Mouse (Mus musculus): ENCODE measurements around the gene Ciapin1. TPM values are rescaled to one million over a fixed set of nuclear protein-coding genes. Genes with fewer than 3 reads are reported as not detected.

The Ciapin1 gene
- total RNA-seq (2014; rRNA removed) (62.5 and 72.6 TPM in 2 replicates), polyA plus RNA-seq (2015; fragmentation: Nextera tagmentation; extraction: Ambion mirVana) (139 and 144 TPM in 2 replicates)

DNA sequence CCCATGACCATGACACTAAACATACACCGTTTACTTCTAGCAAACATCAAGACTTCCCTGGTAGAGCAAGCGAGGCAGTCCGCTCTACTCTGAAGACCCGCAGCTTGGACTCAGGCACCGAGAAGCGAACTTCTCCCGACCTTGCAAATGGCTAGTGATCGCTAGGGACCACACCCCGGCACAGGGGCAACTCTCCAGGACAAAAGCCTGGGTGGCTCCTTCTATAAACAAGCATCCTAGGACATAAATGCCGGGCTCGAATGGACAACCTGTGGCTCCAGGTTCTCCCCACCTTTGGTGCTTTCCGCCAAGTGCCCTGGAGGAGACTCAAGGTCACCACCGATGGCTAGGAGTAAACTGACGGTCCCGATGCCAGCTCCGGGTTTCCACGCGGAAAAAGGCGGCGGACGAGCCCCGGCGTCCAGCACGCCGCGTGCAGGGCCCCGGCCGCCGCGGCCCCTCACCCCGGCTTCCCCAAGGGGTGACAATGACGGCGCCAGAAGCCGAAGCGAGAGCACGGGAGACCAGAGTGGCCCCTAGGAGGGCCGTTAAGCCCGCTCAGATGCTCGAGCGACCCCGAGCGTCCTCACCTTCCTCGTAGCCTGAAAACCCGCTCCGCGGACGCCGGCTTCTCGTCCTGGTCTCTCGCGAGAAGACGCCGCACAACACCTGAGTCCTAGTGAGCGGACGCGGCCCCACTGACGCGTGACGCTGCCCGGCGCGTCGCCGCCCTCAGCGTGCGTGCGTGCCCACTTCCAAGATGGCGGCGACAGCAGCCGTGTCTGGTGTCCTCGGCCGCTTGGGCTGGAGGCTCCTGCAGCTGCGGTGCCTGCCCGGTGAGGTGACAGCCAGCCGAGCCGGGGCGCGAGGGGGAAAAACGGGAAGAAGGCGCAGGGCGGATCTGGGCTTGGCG lies at the start of gene Ciapin1, which contains the start of gene Coq9:
Gene Ciapin1 (minus strand): TSS at position 697 of the 913 bp plus-strand sequence.
Gene Coq9 (plus strand): TSS at position 660 of the 913 bp plus-strand sequence.
- Histone ChIP-seq H3K36me3 (ENCODE audit: insufficient read depth, low read length) (no peaks in the 10 kb centered on the region), H3K4me1 (ENCODE audit: insufficient read depth, low read length) (peaks cover 8% of the 10 kb centered on the region), H3K9ac (replicated peaks; ENCODE audit: low read length) (peak within 1 kb of the TSS; percentile 84), H3K9me3 (ENCODE audit: low read length) (no peaks in the 10 kb centered on the region), H3K27ac (peak within 1 kb of the TSS; percentile 95), H3K4me2 (ENCODE audit: low read depth, low read length) (peak within 1 kb of the TSS; percentile 68), H3K4me3 (ENCODE audit: low read length) (peak within 1 kb of the TSS; percentile 72), H3K27me3 (ENCODE audit: insufficient read depth, low read length) (no peaks in the 10 kb centered on the region)
- peak; percentile 98 for DNase-seq (ENCODE audit: low spot score)
- ATAC-seq = peak; percentile 98
- WGBS = 1% methylated on average over 82 of the region's 82 CpGs
- no peak for TF ChIP-seq CTCF (IDR thresholded peaks at IDR 0.05; ENCODE audit: low read depth)

DNA sequence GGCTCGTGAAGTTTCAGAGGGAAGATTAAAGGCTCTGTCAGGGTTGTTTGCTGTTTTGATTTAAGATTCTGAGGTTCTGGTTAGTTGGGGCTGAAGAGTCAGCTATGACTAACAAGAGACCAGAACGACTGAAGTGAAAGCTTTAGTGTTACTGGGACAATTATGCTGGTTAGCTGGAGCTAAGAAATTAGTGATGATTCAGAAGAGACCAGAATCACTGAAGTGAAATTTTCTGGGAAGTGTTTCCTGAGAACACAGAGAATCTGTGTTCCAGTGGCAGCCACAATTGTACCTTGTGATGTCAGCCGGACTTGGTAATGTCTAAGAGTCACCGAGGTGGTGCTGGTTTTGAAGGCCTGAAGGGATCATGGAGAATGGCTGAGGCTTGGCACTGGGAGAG lies 42.6 kb upstream of the Ciapin1 start:
- H3K9ac ChIP-seq (replicated peaks; ENCODE audit: low read length) = no peak overlapping the region
- no peak overlapping the region for H3K4me3 ChIP-seq (ENCODE audit: low read length)
- ATAC-seq (no peak), DNase-seq (ENCODE audit: low spot score) (no peak)
- no peaks in the 10 kb centered on the region for H3K27me3 ChIP-seq (ENCODE audit: insufficient read depth, low read length)
- no peaks in the 10 kb centered on the region for H3K36me3 ChIP-seq (ENCODE audit: insufficient read depth, low read length)
- no peaks in the 10 kb centered on the region for H3K9me3 ChIP-seq (ENCODE audit: low read length)
- H3K4me2 ChIP-seq (ENCODE audit: low read depth, low read length) = no peak overlapping the region
- TF ChIP-seq CTCF (IDR thresholded peaks at IDR 0.05; ENCODE audit: low read depth) = no peak
- H3K27ac ChIP-seq = no peak overlapping the region
- WGBS = 78% methylated on average over 4 of the region's 4 CpGs
- 0 out of 2 replicates have a peak, but pooled peaks cover 6% of the 10 kb centered on the region for H3K4me1 ChIP-seq (ENCODE audit: insufficient read depth, low read length)

DNA sequence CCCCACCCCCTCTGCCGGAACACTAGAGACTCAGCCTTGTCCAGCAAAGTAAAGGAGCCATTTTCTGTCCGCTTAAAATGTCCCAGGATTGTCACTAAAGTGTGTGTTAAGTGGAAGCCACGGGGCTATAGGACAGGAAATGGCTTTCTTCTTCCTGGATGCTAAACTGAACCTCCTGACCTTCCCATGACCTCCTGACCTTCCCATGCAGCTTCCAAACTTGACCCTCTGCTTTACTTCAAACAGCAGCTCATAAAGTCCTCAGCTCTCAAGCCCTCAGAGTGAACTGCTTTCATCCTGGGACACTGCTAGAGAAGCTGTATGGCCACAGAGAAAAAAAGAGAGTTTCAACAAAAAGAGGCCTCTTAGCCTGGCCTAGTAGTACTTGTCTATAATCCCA lies 38.7 kb upstream of the Ciapin1 start:
- no peaks in the 10 kb centered on the region for H3K9me3 ChIP-seq (ENCODE audit: low read length)
- WGBS = 56% methylated on average over 3 of the region's 3 CpGs
- no peak for TF ChIP-seq CTCF (IDR thresholded peaks at IDR 0.05; ENCODE audit: low read depth)
- no peaks in the 10 kb centered on the region for H3K27me3 ChIP-seq (ENCODE audit: insufficient read depth, low read length)
- DNase-seq (ENCODE audit: low spot score) = no peak
- no peak for ATAC-seq
- H3K4me1 ChIP-seq (ENCODE audit: insufficient read depth, low read length) = peaks cover 17% of the 10 kb centered on the region; the same call in 1 of the 2 replicates
- H3K4me2 ChIP-seq (ENCODE audit: low read depth, low read length) = peak overlapping the region; percentile 99
- no peak overlapping the region for H3K27ac ChIP-seq
- no peak overlapping the region for H3K9ac ChIP-seq (replicated peaks; ENCODE audit: low read length)
- H3K4me3 ChIP-seq (ENCODE audit: low read length) = no peak overlapping the region
- no peaks in the 10 kb centered on the region for H3K36me3 ChIP-seq (ENCODE audit: insufficient read depth, low read length)

DNA sequence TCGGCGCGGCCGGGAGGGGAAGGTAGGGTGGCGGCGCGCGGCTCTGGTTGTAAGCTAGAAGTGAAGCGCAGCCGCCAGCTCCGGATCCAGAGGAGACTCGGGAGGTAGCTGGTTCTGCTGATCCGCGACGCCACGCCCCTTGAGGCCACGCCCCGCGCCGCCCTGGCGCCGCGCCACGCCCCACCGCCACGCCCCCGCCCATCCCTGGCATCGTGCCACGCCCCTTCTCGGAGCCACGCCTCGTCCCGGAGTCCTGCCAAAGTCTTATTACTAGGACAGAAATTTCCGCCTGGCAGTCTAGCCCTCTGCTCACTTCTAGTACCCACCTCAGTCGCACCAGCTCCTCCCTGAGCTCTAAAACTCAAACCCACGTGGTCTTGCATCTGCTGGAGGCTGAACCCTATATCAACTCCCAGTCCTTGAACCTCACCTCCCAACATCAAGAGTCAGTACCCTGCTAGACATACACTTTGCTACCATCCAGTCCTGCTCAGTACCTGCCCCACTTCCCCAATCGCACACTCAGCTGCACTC lies 38.1 kb upstream of the Ciapin1 start, which contains the start of gene Dok4:
Gene Dok4 (minus strand): TSS at position 134 of the 534 bp plus-strand sequence.
- under 1% methylated on average over 22 of the region's 37 CpGs for WGBS
- no peaks in the 10 kb centered on the region for H3K9me3 ChIP-seq (ENCODE audit: low read length)
- H3K4me2 ChIP-seq (ENCODE audit: low read depth, low read length) = peak within 1 kb of the TSS; percentile 99
- H3K36me3 ChIP-seq (ENCODE audit: insufficient read depth, low read length) = no peaks in the 10 kb centered on the region
- TF ChIP-seq CTCF (IDR thresholded peaks at IDR 0.05; ENCODE audit: low read depth) = no peak
- ATAC-seq (peak; percentile 27; the same call in 1 of the 2 replicates), DNase-seq (ENCODE audit: low spot score) (peak; percentile 74)
- H3K4me1 ChIP-seq (ENCODE audit: insufficient read depth, low read length) = peaks cover 21% of the 10 kb centered on the region; the same call in 1 of the 2 replicates
- H3K27ac ChIP-seq = no peak within 1 kb of the TSS
- H3K4me3 ChIP-seq (ENCODE audit: low read length) = peak within 1 kb of the TSS; percentile 63
- no peaks in the 10 kb centered on the region for H3K27me3 ChIP-seq (ENCODE audit: insufficient read depth, low read length)
- peak within 1 kb of the TSS; percentile 60 for H3K9ac ChIP-seq (replicated peaks; ENCODE audit: low read length)

DNA sequence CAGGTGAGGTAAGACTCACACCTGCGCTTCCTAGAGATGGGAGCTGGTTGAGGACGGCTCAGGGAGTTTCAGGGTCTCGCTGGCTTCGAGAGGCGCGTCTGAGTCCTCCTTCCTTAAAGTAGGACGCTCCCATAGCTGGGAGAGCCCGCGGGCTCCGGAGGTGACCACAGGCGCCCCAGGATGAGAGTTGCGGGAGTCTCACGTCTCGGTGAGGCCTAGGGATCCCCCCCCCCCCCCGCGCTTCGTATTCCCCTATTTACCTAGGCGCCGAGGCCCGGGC lies 37.7 kb upstream of the Ciapin1 start:
- Histone ChIP-seq H3K4me2 (ENCODE audit: low read depth, low read length) (peak overlapping the region; percentile 99), H3K9me3 (ENCODE audit: low read length) (no peaks in the 10 kb centered on the region), H3K4me1 (ENCODE audit: insufficient read depth, low read length) (peaks cover 21% of the 10 kb centered on the region; the same call in 1 of the 2 replicates), H3K27ac (no peak overlapping the region), H3K4me3 (ENCODE audit: low read length) (peak overlapping the region; percentile 63), H3K36me3 (ENCODE audit: insufficient read depth, low read length) (no peaks in the 10 kb centered on the region), H3K27me3 (ENCODE audit: insufficient read depth, low read length) (no peaks in the 10 kb centered on the region), H3K9ac (replicated peaks; ENCODE audit: low read length) (peak overlapping the region; percentile 60)
- no peak for TF ChIP-seq CTCF (IDR thresholded peaks at IDR 0.05; ENCODE audit: low read depth)
- DNase-seq (ENCODE audit: low spot score) (no peak), ATAC-seq (no peak)
- WGBS = 0% methylated on average over 15 of the region's 20 CpGs

DNA sequence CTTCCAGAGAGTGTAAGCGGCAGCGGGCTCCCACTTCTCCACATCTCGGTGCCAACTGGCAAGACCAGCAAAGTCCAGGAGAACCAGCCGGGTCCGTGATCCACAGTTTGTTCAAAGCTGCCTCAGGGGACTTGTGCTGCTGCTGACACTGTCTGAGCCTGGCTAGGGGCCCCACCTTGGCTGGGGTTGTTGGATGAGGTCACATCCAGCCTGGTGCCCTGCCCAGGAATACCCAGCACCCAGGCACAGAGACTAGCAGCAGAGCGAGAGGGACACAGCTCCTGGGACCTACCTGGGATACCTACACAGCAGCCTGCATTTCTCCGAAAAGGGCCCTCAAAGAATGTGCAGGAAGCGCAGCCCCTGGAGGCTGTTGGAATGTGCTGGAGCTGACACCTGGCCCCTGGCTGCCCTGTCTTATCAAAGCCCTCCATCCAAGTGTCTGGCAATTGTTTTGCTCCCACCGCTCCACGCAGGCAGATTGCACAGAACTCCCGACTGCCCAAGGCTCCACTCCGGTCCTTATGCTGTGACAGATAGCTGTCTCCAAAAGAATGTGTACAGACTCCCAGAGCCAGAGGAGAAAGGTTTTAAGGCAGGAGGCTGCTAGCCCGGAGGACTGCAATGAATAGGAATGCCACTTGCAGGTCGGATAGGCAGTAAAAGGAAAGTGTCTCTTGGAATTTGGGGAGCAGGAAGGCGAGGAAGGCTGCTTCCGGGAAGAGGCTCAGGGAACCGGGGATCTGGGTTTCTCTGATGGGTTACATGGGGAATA lies 37.1 kb upstream of the Ciapin1 start:
- no peak for TF ChIP-seq CTCF (IDR thresholded peaks at IDR 0.05; ENCODE audit: low read depth)
- WGBS = 15% methylated on average over 17 of the region's 17 CpGs
- Histone ChIP-seq H3K4me2 (ENCODE audit: low read depth, low read length) (peak overlapping the region; percentile 99), H3K36me3 (ENCODE audit: insufficient read depth, low read length) (no peaks in the 10 kb centered on the region), H3K27me3 (ENCODE audit: insufficient read depth, low read length) (no peaks in the 10 kb centered on the region), H3K4me1 (ENCODE audit: insufficient read depth, low read length) (peaks cover 21% of the 10 kb centered on the region; the same call in 1 of the 2 replicates), H3K9me3 (ENCODE audit: low read length) (no peaks in the 10 kb centered on the region), H3K9ac (replicated peaks; ENCODE audit: low read length) (peak overlapping the region; percentile 60), H3K27ac (no peak overlapping the region), H3K4me3 (ENCODE audit: low read length) (peak overlapping the region; percentile 63)
- DNase-seq (ENCODE audit: low spot score) = no peak
- no peak for ATAC-seq
